Mouse (Mus musculus) erythroblast, embryonic 14.5 days (primary cell): Measurements from ENCODE around the gene Ifnar2.

Source experiments
- GATA1 ChIP-seq: IDR thresholded peaks from 2 replicates; pipeline ENCODE4 v1.6.1; 2012; ENCODE audit warnings: low read length, inconsistent platforms, mixed read lengths
- TAL1 ChIP-seq: IDR thresholded peaks from 3 replicates; pipeline ENCODE4 v1.6.1; 2012; ENCODE audit warnings: low read length, inconsistent platforms, mixed read lengths

GRCm38 (mm10) chr16:91348588-91349330, 23.8 kb upstream of the Ifnar2 start:
- TF ChIP-seq GATA1, result no peak
- no peak for TF ChIP-seq TAL1
